In genomic region chr15:86304861-86305260, GRCm38 (mm10) we compare ENCODE assay signal across 22 mouse cellular contexts.
"Had no signal": no experiment of that assay in that cellular context is flagged by ENCODE, and none has a peak within 500 bp of the region (broad histone marks: within the 10 kb centered on the region; RNA-seq: fewer than 3 reads in every experiment).

No protein-coding gene starts in this region.

- H3K4me2 ChIP-seq: limb, embryonic 12.5 days; limb, embryonic 15.5 days; liver, embryonic 11.5 days; lung, embryonic 14.5 days had no signal

- ATAC-seq: inflammation-experienced regulatory T-cells, adult 6 months; intestine, embryonic 16.5 days; liver, postnatal 0 days; lung, postnatal 0 days had no signal

- H3K4me1 ChIP-seq: limb, embryonic 15.5 days; midbrain, embryonic 10.5 days had no signal

- H3K36me3 ChIP-seq: limb, embryonic 12.5 days had no signal

- H3K27ac ChIP-seq: left cerebral cortex, adult 2 months; limb, embryonic 12.5 days; limb, embryonic 15.5 days; liver, embryonic 14.5 days; macrophage; midbrain, embryonic 10.5 days; stomach, postnatal 0 days had no signal

- H3K27me3 ChIP-seq: limb, embryonic 12.5 days; limb, embryonic 15.5 days had no signal

- H3K9ac ChIP-seq: limb, embryonic 12.5 days; limb, embryonic 15.5 days; liver, embryonic 14.5 days; liver, postnatal 0 days; lung, embryonic 14.5 days had no signal

- H3K4me3 ChIP-seq: left cerebral cortex, adult 2 months; limb, embryonic 12.5 days; limb, embryonic 15.5 days; midbrain, embryonic 10.5 days had no signal

- DNase-seq: kidney, adult 18-20 months; kidney, adult 9 months; kidney, postnatal 14 days; kidney, postnatal 4 days; layer of hippocampus, postnatal 36 days; left cerebral cortex, postnatal 4 days; liver, postnatal 0 days; lung, embryonic 14.5 days; midbrain, embryonic 14.5 days; right cerebral cortex, postnatal 14 days; right cerebral cortex, postnatal 4 days had no signal

- H3K9me3 ChIP-seq: limb, embryonic 12.5 days; limb, embryonic 15.5 days; midbrain, embryonic 10.5 days had no signal
